Mouse (Mus musculus) intestine, embryonic 15.5 days (tissue): ENCODE measurements around the gene Sun3. TPM values are rescaled to one million over a fixed set of nuclear protein-coding genes. Genes with fewer than 3 reads are reported as not detected.

ENCODE experiments used
- ATAC-seq: fragments of 200-750 bp; cut with Nextera tagmentation; 2 replicates; pipeline ENCODE4 v1.8.0; 2017; ENCODE audit warnings: moderate TSS enrichment, moderate library complexity
- H3K27ac ChIP-seq: fragments of 300-500 bp; sonication (generic); 2 replicates; pipeline ENCODE4 v1.5.1; 2015; ENCODE audit warnings: mild to moderate bottlenecking, inconsistent platforms
- H3K27me3 ChIP-seq: fragments of 300-500 bp; sonication (generic); replicated peaks from 2 replicates; pipeline ENCODE4 v1.6.1; 2015; ENCODE audit warnings: inconsistent platforms
- H3K36me3 ChIP-seq: fragments of 300-500 bp; sonication (generic); 2 replicates; pipeline ENCODE4 v1.6.1; 2015; ENCODE audit warnings: inconsistent platforms
- H3K4me1 ChIP-seq: fragments of 300-500 bp; sonication (generic); replicated peaks from 2 replicates; pipeline ENCODE4 v1.6.1; 2015; ENCODE audit warnings: inconsistent platforms
- H3K4me2 ChIP-seq: fragments of 300-500 bp; sonication (generic); replicated peaks from 2 replicates; pipeline ENCODE4 v1.6.1; 2015; ENCODE audit warnings: mild to moderate bottlenecking, inconsistent platforms
- H3K4me3 ChIP-seq: fragments of 300-500 bp; sonication (generic); replicated peaks from 2 replicates; pipeline ENCODE4 v1.5.1; 2015; ENCODE audit warnings: inconsistent platforms
- H3K9ac ChIP-seq: fragments of 300-500 bp; sonication (generic); 2 replicates; pipeline ENCODE4 v1.6.1; 2015; ENCODE audit warnings: inconsistent platforms
- H3K9me3 ChIP-seq: fragments of 300-500 bp; sonication (generic); 2 replicates; pipeline ENCODE4 v1.6.1; 2016; ENCODE audit warnings: inconsistent platforms
- WGBS: fragments of 180-500 bp; shearing (Covaris S2); methylation state at CpG from one replicate; pipeline ENCODE4 v1.1.7; 2015; 5-methylcytosine and 5-hydroxymethylcytosine counted together
- polyA plus RNA-seq: library from polyadenylated mRNA; unstranded; fragments of >200 nt; fragmentation: Nextera tagmentation; extraction: Ambion mirVana; gene quantifications from 2 replicates; pipeline ENCODE4 v1.2.1, GENCODE M21; 2015

Gene Sun3
- 0.33 and 0.46 TPM in 2 replicates for polyA plus RNA-seq

- peaks cover 6% of the 10 kb centered on the region; the same call in 1 of the 2 replicates for H3K4me1 ChIP-seq
- peak within 1 kb of the TSS; percentile 32 for H3K9ac ChIP-seq
- no peaks in the 10 kb centered on the region for H3K36me3 ChIP-seq
- peaks cover 10% of the 10 kb centered on the region for H3K27me3 ChIP-seq
- H3K9me3 ChIP-seq: no peaks in the 10 kb centered on the region
- peak; percentile 86 for ATAC-seq
- no peak within 1 kb of the TSS for H3K27ac ChIP-seq
- H3K4me2 ChIP-seq: peak within 1 kb of the TSS; percentile 95
- peak within 1 kb of the TSS; percentile 48 for H3K4me3 ChIP-seq
- under 1% methylated on average over 18 of the region's 18 CpGs for WGBS
Measured at GRCm38 (mm10) chr11:9048703-9049060, at the start of gene Sun3. Sun3 (minus strand) TSS chr11:9048991.

- H3K4me1 ChIP-seq: no peaks in the 10 kb centered on the region
- H3K27ac ChIP-seq: no peak overlapping the region
- H3K36me3 ChIP-seq: no peaks in the 10 kb centered on the region
- H3K9me3 ChIP-seq: no peaks in the 10 kb centered on the region
- ATAC-seq: no peak
- H3K27me3 ChIP-seq: no peaks in the 10 kb centered on the region
- no peak overlapping the region for H3K4me2 ChIP-seq
- 89% methylated on average over 3 of the region's 3 CpGs for WGBS
- H3K4me3 ChIP-seq: no peak overlapping the region
- no peak overlapping the region for H3K9ac ChIP-seq
Measured at GRCm38 (mm10) chr11:9076444-9076843, 27.7 kb upstream of the Sun3 start.

- Histone ChIP-seq H3K27me3 (no peaks in the 10 kb centered on the region), H3K4me1 (no peaks in the 10 kb centered on the region), H3K4me2 (no peak overlapping the region), H3K9me3 (no peaks in the 10 kb centered on the region), H3K4me3 (no peak overlapping the region), H3K9ac (no peak overlapping the region), H3K27ac (no peak overlapping the region), H3K36me3 (no peaks in the 10 kb centered on the region)
- WGBS: 48% methylated on average over 5 of the region's 5 CpGs
- ATAC-seq: no peak
Measured at GRCm38 (mm10) chr11:9060484-9060883, 11.7 kb upstream of the Sun3 start.

- no peaks in the 10 kb centered on the region for H3K4me1 ChIP-seq
- no peak overlapping the region for H3K9ac ChIP-seq
- no peaks in the 10 kb centered on the region for H3K27me3 ChIP-seq
- ATAC-seq: no peak
- H3K36me3 ChIP-seq: no peaks in the 10 kb centered on the region
- H3K9me3 ChIP-seq: no peaks in the 10 kb centered on the region
- 62% methylated on average over 1 of the region's 1 CpGs for WGBS
- H3K4me3 ChIP-seq: no peak overlapping the region
- H3K27ac ChIP-seq: no peak overlapping the region
- no peak overlapping the region for H3K4me2 ChIP-seq
Measured at GRCm38 (mm10) chr11:9060029-9060428, 11.2 kb upstream of the Sun3 start.

- no peak overlapping the region for H3K27ac ChIP-seq
- H3K9ac ChIP-seq: no peak overlapping the region
- H3K9me3 ChIP-seq: no peaks in the 10 kb centered on the region
- ATAC-seq: no peak
- no peaks in the 10 kb centered on the region for H3K27me3 ChIP-seq
- no peaks in the 10 kb centered on the region for H3K4me1 ChIP-seq
- no peak overlapping the region for H3K4me2 ChIP-seq
- 89% methylated on average over 4 of the region's 4 CpGs for WGBS
- no peak overlapping the region for H3K4me3 ChIP-seq
- H3K36me3 ChIP-seq: no peaks in the 10 kb centered on the region
Measured at GRCm38 (mm10) chr11:9057711-9058110, 8.9 kb upstream of the Sun3 start.

- ATAC-seq: no peak
- Histone ChIP-seq H3K9me3 (no peaks in the 10 kb centered on the region), H3K4me2 (no peak overlapping the region), H3K4me1 (no peaks in the 10 kb centered on the region), H3K36me3 (no peaks in the 10 kb centered on the region), H3K27me3 (no peaks in the 10 kb centered on the region), H3K27ac (no peak overlapping the region), H3K4me3 (no peak overlapping the region), H3K9ac (no peak overlapping the region)
- 87% methylated on average over 2 of the region's 2 CpGs for WGBS
Measured at GRCm38 (mm10) chr11:9056937-9057336, 8.1 kb upstream of the Sun3 start.

- no peak overlapping the region for H3K4me2 ChIP-seq
- H3K27me3 ChIP-seq: peaks cover 10% of the 10 kb centered on the region
- no peak overlapping the region for H3K4me3 ChIP-seq
- no peak for ATAC-seq
- no peaks in the 10 kb centered on the region for H3K36me3 ChIP-seq
- no peaks in the 10 kb centered on the region for H3K9me3 ChIP-seq
- H3K27ac ChIP-seq: no peak overlapping the region
- 54% methylated on average over 2 of the region's 2 CpGs for WGBS
- peaks cover 6% of the 10 kb centered on the region; the same call in 1 of the 2 replicates for H3K4me1 ChIP-seq
- H3K9ac ChIP-seq: no peak overlapping the region
Measured at GRCm38 (mm10) chr11:9051895-9052294, 3.1 kb upstream of the Sun3 start.

GRCm38 (mm10) chr11:9050241-9050640, 1.4 kb upstream of the Sun3 start:
- Histone ChIP-seq H3K4me2 (no peak overlapping the region), H3K9me3 (no peaks in the 10 kb centered on the region), H3K9ac (no peak overlapping the region), H3K27me3 (peaks cover 10% of the 10 kb centered on the region), H3K27ac (no peak overlapping the region), H3K4me3 (no peak overlapping the region), H3K4me1 (peaks cover 6% of the 10 kb centered on the region; the same call in 1 of the 2 replicates), H3K36me3 (no peaks in the 10 kb centered on the region)
- ATAC-seq: no peak
- 75% methylated on average over 4 of the region's 4 CpGs for WGBS

- peak; percentile 100 for ATAC-seq
- H3K27ac ChIP-seq: no peak within 1 kb of the TSS
- peaks cover 6% of the 10 kb centered on the region; the same call in 1 of the 2 replicates for H3K4me1 ChIP-seq
- H3K4me3 ChIP-seq: peak within 1 kb of the TSS; percentile 48
- peak within 1 kb of the TSS; percentile 95 for H3K4me2 ChIP-seq
- no peaks in the 10 kb centered on the region for H3K9me3 ChIP-seq
- no peaks in the 10 kb centered on the region for H3K36me3 ChIP-seq
- H3K27me3 ChIP-seq: peaks cover 10% of the 10 kb centered on the region
- 4% methylated on average over 21 of the region's 21 CpGs for WGBS
- peak within 1 kb of the TSS; percentile 32 for H3K9ac ChIP-seq
Measured at GRCm38 (mm10) chr11:9048011-9048702, 634 bp downstream of the Sun3 start, which contains the start of gene Gm11992. Gm11992 (plus strand) TSS chr11:9048594.

- Histone ChIP-seq H3K9me3 (no peaks in the 10 kb centered on the region), H3K36me3 (no peaks in the 10 kb centered on the region), H3K27ac (no peak overlapping the region), H3K4me3 (no peak overlapping the region), H3K9ac (no peak overlapping the region), H3K27me3 (peaks cover 10% of the 10 kb centered on the region), H3K4me1 (peaks cover 6% of the 10 kb centered on the region; the same call in 1 of the 2 replicates), H3K4me2 (no peak overlapping the region)
- no peak for ATAC-seq
- WGBS: 81% methylated on average over 5 of the region's 5 CpGs
Measured at GRCm38 (mm10) chr11:9047044-9047443, 1.7 kb downstream of the Sun3 start.

- WGBS: 91% methylated on average over 2 of the region's 2 CpGs
- Histone ChIP-seq H3K4me1 (peaks cover 6% of the 10 kb centered on the region; the same call in 1 of the 2 replicates), H3K4me2 (no peak overlapping the region), H3K27me3 (peaks cover 10% of the 10 kb centered on the region), H3K9me3 (no peaks in the 10 kb centered on the region), H3K9ac (no peak overlapping the region), H3K27ac (no peak overlapping the region), H3K36me3 (no peaks in the 10 kb centered on the region), H3K4me3 (no peak overlapping the region)
- ATAC-seq: no peak
Measured at GRCm38 (mm10) chr11:9046546-9046945, 2.2 kb downstream of the Sun3 start.

- 84% methylated on average over 2 of the region's 2 CpGs for WGBS
Measured at GRCm38 (mm10) chr11:9031530-9031929, 17.3 kb downstream of the Sun3 start.

GRCm38 (mm10) chr11:9025211-9025610, 23.6 kb downstream of the Sun3 start:
- no peak overlapping the region for H3K9ac ChIP-seq
- no peaks in the 10 kb centered on the region for H3K4me1 ChIP-seq
- no peak overlapping the region for H3K4me2 ChIP-seq
- no peaks in the 10 kb centered on the region for H3K36me3 ChIP-seq
- 82% methylated on average over 3 of the region's 3 CpGs for whole genome bisulfite sequencing
- H3K27me3 ChIP-seq: no peaks in the 10 kb centered on the region
- H3K9me3 ChIP-seq: no peaks in the 10 kb centered on the region
- no peak for ATAC-seq
- H3K27ac ChIP-seq: no peak overlapping the region
- no peak overlapping the region for H3K4me3 ChIP-seq

More at GRCm38 (mm10) chr11:9031530-9031929, 17.3 kb downstream of the Sun3 start:
- Histone ChIP-seq H3K27ac (no peak overlapping the region), H3K4me1 (no peaks in the 10 kb centered on the region), H3K27me3 (no peaks in the 10 kb centered on the region), H3K4me3 (no peak overlapping the region), H3K9ac (no peak overlapping the region), H3K4me2 (no peak overlapping the region), H3K9me3 (no peaks in the 10 kb centered on the region), H3K36me3 (no peaks in the 10 kb centered on the region)
- no peak for ATAC-seq
